Mouse (Mus musculus) urinary bladder, postnatal 25 days (tissue): ENCODE data around the gene Cmtm5.
"Not testable (repeated sequence)": the region's sequence is repeated elsewhere in the genome, so short reads cannot be mapped to it uniquely, and the experiment has no call there.

Experiments
- DNase-seq: peaks from one replicate; pipeline ENCODE4 v3.0.0; 2022; ENCODE audit warnings: low spot score

Gene Cmtm5

GRCm38 (mm10) chr14:54959853-54960613 is 24.0 kb downstream of the Cmtm5 start:
- DNase-seq, result not testable (repeated sequence)

GRCm38 (mm10) chr14:54960769-54961168 is 24.7 kb downstream of the Cmtm5 start:
- DNase-seq, result no peak

GRCm38 (mm10) chr14:54961487-54961886 is 25.4 kb downstream of the Cmtm5 start:
- DNase-seq, result no peak

- DNase-seq, result no peak
Observed at GRCm38 (mm10) chr14:54962714-54963113, 26.7 kb downstream of the Cmtm5 start.

- no peak for DNase-seq
Observed at GRCm38 (mm10) chr14:54963727-54964126, 27.7 kb downstream of the Cmtm5 start.

- no peak for DNase-seq
Observed at GRCm38 (mm10) chr14:54965044-54965443, 29.0 kb downstream of the Cmtm5 start.

GRCm38 (mm10) chr14:54965631-54966030 is 29.6 kb downstream of the Cmtm5 start:
- no peak for DNase-seq

GRCm38 (mm10) chr14:54966320-54966977 is 30.4 kb downstream of the Cmtm5 start, which contains the start of gene Myh6:
Gene Myh6, minus strand, starts transcription at chr14:54966927.
- DNase-seq, result no peak

GRCm38 (mm10) chr14:54967874-54968273 is 31.8 kb downstream of the Cmtm5 start:
- DNase-seq, result no peak

- DNase-seq, result no peak
Observed at GRCm38 (mm10) chr14:54968344-54968743, 32.3 kb downstream of the Cmtm5 start.

- not testable (repeated sequence) for DNase-seq
Observed at GRCm38 (mm10) chr14:54972786-54973185, 36.7 kb downstream of the Cmtm5 start.

- no peak for DNase-seq
Observed at GRCm38 (mm10) chr14:54974068-54974791, 38.2 kb downstream of the Cmtm5 start.

- no peak for DNase-seq
Observed at GRCm38 (mm10) chr14:54976633-54977032, 40.6 kb downstream of the Cmtm5 start, which contains the start of gene Gm17428. Gene Gm17428, plus strand, starts transcription at chr14:54976933.

GRCm38 (mm10) chr14:54978664-54979063 is 42.6 kb downstream of the Cmtm5 start:
- DNase-seq, result no peak

- DNase-seq, result no peak
Observed at GRCm38 (mm10) chr14:54981934-54982333, 45.9 kb downstream of the Cmtm5 start.

- not testable (repeated sequence) for DNase-seq
Observed at GRCm38 (mm10) chr14:54988350-54988874, 52.4 kb downstream of the Cmtm5 start.
